Mouse (Mus musculus) Patski (cell line): ENCODE measurements around the gene Nav2. TPM values are rescaled to one million over a fixed set of nuclear protein-coding genes. Genes with fewer than 3 reads are reported as not detected.

Experiments used
- ATAC-seq: fragments of 100-300 bp; one replicate; pipeline ENCODE4 v1.8.0; 2021
- CTCF ChIA-PET: fragments of 350-600 bp; sonication (Branson Sonifier 250); formaldehyde crosslinking; loops from one replicate; lab custom pipeline; 2022; ENCODE audit warnings: inconsistent platforms; lab: Charles Lee
- POLR2A ChIA-PET: fragments of 350-600 bp; sonication (Branson Sonifier 250); formaldehyde crosslinking; loops from one replicate; lab custom pipeline; 2022; ENCODE audit warnings: antibody characterized with exemption, inconsistent platforms; lab: Charles Lee
- DNase-seq: peaks from one replicate; pipeline ENCODE4 v3.0.0-alpha.2; 2011; ENCODE audit warnings: low read depth, low spot score
- H3K27me3 ChIP-seq: fragments of 371-371 bp; one replicate; pipeline ENCODE4 v1.5.1; 2021
- CTCF ChIP-seq: fragments of 100-300 bp; IDR thresholded peaks from one replicate; pipeline ENCODE4 v1.5.1; 2021
- in situ Hi-C: fragments of 300-500 bp; cut with MboI; formaldehyde crosslinking; loops from 3 replicates; pipeline ENCODE4 v1.11.1; 2018; ENCODE audit warnings: low pct_unique_long_range_greater_than_20kb, mixed read lengths
- polyA plus RNA-seq: library from polyadenylated mRNA; unstranded; gene quantifications from one replicate; pipeline ENCODE4 v1.2.3, GENCODE M21; 2021

Nav2 gene
- polyA plus RNA-seq, 1 experiment from 2014 or later = 13.3 TPM

GRCm38 (mm10) chr7:49582551-49582950, 674.0 kb downstream of the Nav2 start:
- ATAC-seq = no peak
- in situ Hi-C loops = loop anchor here (25.0 kb wide), 1 partner anchor 445 kb away; no protein-coding TSS in a partner anchor
- no peak for DNase-seq
- POLR2A ChIA-PET = no interaction called here
- H3K27me3 ChIP-seq = no peaks in the 10 kb centered on the region
- no peak for TF ChIP-seq CTCF
- CTCF ChIA-PET = no interaction called here

- ATAC-seq = no peak
- POLR2A ChIA-PET = no interaction called here
- no peaks in the 10 kb centered on the region for H3K27me3 ChIP-seq
- DNase-seq = no peak
- in situ Hi-C loops = loop anchor here (25.0 kb wide), 1 partner anchor 446 kb away; no protein-coding TSS in a partner anchor
- CTCF ChIA-PET = interaction anchor here (1.5 kb wide), 1 partner anchor 12 kb away, joined by 3 read pairs; no protein-coding TSS in a partner anchor
- no peak for TF ChIP-seq CTCF
Observed at GRCm38 (mm10) chr7:49583176-49583575, 674.7 kb downstream of the Nav2 start.

GRCm38 (mm10) chr7:49586530-49587120, 678.1 kb downstream of the Nav2 start:
- no peak for TF ChIP-seq CTCF
- CTCF ChIA-PET = interaction anchor here (0.9 kb wide), 1 partner anchor 13 kb away, joined by 3 read pairs; no protein-coding TSS in a partner anchor
- peak; percentile 84 for ATAC-seq
- no peaks in the 10 kb centered on the region for H3K27me3 ChIP-seq
- in situ Hi-C loops = loop anchor here (25.0 kb wide), 1 partner anchor 449 kb away; no protein-coding TSS in a partner anchor
- POLR2A ChIA-PET = interaction anchor here (0.5 kb wide), 1 partner anchor 62 kb away, joined by 3 read pairs; no protein-coding TSS in a partner anchor
- no peak for DNase-seq

- ChIA-PET CTCF (interaction anchor here (1.2 kb wide), 1 partner anchor 122 kb away, joined by 4 read pairs; no protein-coding TSS in a partner anchor), POLR2A (no interaction called here)
- H3K27me3 ChIP-seq = no peaks in the 10 kb centered on the region
- DNase-seq (no peak), ATAC-seq (no peak)
- in situ Hi-C loops = loop anchor here (25.0 kb wide), 1 partner anchor 452 kb away; no protein-coding TSS in a partner anchor
- TF ChIP-seq CTCF = no peak
Observed at GRCm38 (mm10) chr7:49589635-49590034, 681.1 kb downstream of the Nav2 start.

- POLR2A ChIA-PET = no interaction called here
- no peaks in the 10 kb centered on the region for H3K27me3 ChIP-seq
- DNase-seq (no peak), ATAC-seq (no peak)
- in situ Hi-C loops = loop anchor here (25.0 kb wide), 1 partner anchor 460 kb away; no protein-coding TSS in a partner anchor
- CTCF ChIA-PET = interaction anchor here (1.7 kb wide), 1 partner anchor 42 kb away, joined by 3 read pairs; no protein-coding TSS in a partner anchor
- no peak for TF ChIP-seq CTCF
Observed at GRCm38 (mm10) chr7:49597776-49598175, 689.3 kb downstream of the Nav2 start.

- CTCF ChIA-PET = interaction anchor here (1.7 kb wide), 1 partner anchor 42 kb away, joined by 3 read pairs; no protein-coding TSS in a partner anchor
- in situ Hi-C loops = loop anchor here (25.0 kb wide), 1 partner anchor 461 kb away; no protein-coding TSS in a partner anchor
- DNase-seq (no peak), ATAC-seq (no peak)
- TF ChIP-seq CTCF = no peak
- POLR2A ChIA-PET = no interaction called here
- H3K27me3 ChIP-seq = no peaks in the 10 kb centered on the region
Observed at GRCm38 (mm10) chr7:49598225-49598624, 689.7 kb downstream of the Nav2 start.

GRCm38 (mm10) chr7:49599950-49600349, 691.4 kb downstream of the Nav2 start:
- no peak for TF ChIP-seq CTCF
- no peak for ATAC-seq
- no peaks in the 10 kb centered on the region for H3K27me3 ChIP-seq
- POLR2A ChIA-PET = no interaction called here
- in situ Hi-C loops = loop anchor here (5.0 to 25.0 kb wide), 2 partner anchors 108 to 463 kb away; no protein-coding TSS in a partner anchor
- no peak for DNase-seq
- CTCF ChIA-PET = interaction anchor here (0.7 to 5.0 kb wide), 5 partner anchors 13 to 155 kb away, joined by 3 to 22 read pairs (median 8); no protein-coding TSS in a partner anchor

- no peaks in the 10 kb centered on the region for H3K27me3 ChIP-seq
- POLR2A ChIA-PET = interaction anchor here (0.5 to 0.6 kb wide), 3 partner anchors 11 to 99 kb away, joined by 3 to 4 read pairs (median 3); no protein-coding TSS in a partner anchor
- in situ Hi-C loops = loop anchor here (5.0 kb wide), 1 partner anchor 109 kb away; no protein-coding TSS in a partner anchor
- CTCF ChIA-PET = interaction anchor here (0.8 to 5.0 kb wide), 14 partner anchors 10 to 154 kb away, joined by 3 to 22 read pairs (median 4); no protein-coding TSS in a partner anchor
- TF ChIP-seq CTCF = peak; percentile 92
- ATAC-seq = peak; percentile 93
- peak; percentile 57 for DNase-seq
Observed at GRCm38 (mm10) chr7:49601191-49601975, 692.9 kb downstream of the Nav2 start.

- DNase-seq = no peak
- in situ Hi-C loops = loop anchor here (5.0 kb wide), 1 partner anchor 112 kb away; no protein-coding TSS in a partner anchor
- no peaks in the 10 kb centered on the region for H3K27me3 ChIP-seq
- no peak for ATAC-seq
- CTCF ChIA-PET = interaction anchor here (1.7 to 3.5 kb wide), 2 partner anchors 12 to 149 kb away, joined by 3 to 15 read pairs; no protein-coding TSS in a partner anchor
- POLR2A ChIA-PET = interaction anchor here (1.1 kb wide), 1 partner anchor 128 kb away, joined by 4 read pairs; no protein-coding TSS in a partner anchor
- no peak for TF ChIP-seq CTCF
Observed at GRCm38 (mm10) chr7:49604244-49604643, 695.7 kb downstream of the Nav2 start.
